Mouse (Mus musculus) forebrain, postnatal 0 days (tissue): ENCODE measurements around the gene Map4. TPM values are rescaled to one million over a fixed set of nuclear protein-coding genes. Genes with fewer than 3 reads are reported as not detected.
"Not testable (repeated sequence)": the region's sequence is repeated elsewhere in the genome, so short reads cannot be mapped to it uniquely, and the experiment has no call there.

Source experiments
- ATAC-seq: fragments of 200-750 bp; cut with Nextera tagmentation; 2 replicates; pipeline ENCODE4 v1.8.0; 2017; ENCODE audit warnings: mild to moderate bottlenecking, moderate library complexity
- DNase-seq: peaks from one replicate; pipeline ENCODE4 v3.0.0-alpha.2; 2015
- H3K27ac ChIP-seq: fragments of 300-500 bp; sonication (generic); 2 replicates; pipeline ENCODE4 v1.5.1; 2014; ENCODE audit warnings: low read depth, mild to moderate bottlenecking, antibody characterized with exemption, low read length, moderate library complexity, mixed read lengths
- H3K27me3 ChIP-seq: fragments of 300-500 bp; sonication (generic); 2 replicates; pipeline ENCODE4 v1.6.1; 2014; ENCODE audit warnings: mild to moderate bottlenecking, low read length, mixed read lengths; ENCODE audit not compliant: insufficient read depth
- H3K36me3 ChIP-seq: fragments of 300-500 bp; sonication (generic); 2 replicates; pipeline ENCODE4 v1.6.1; 2014; ENCODE audit warnings: mild to moderate bottlenecking, moderate library complexity; ENCODE audit not compliant: insufficient read depth
- H3K4me1 ChIP-seq: fragments of 300-500 bp; sonication (generic); 2 replicates; pipeline ENCODE4 v1.6.1; 2014; ENCODE audit warnings: antibody characterized with exemption; ENCODE audit not compliant: insufficient read depth
- H3K4me2 ChIP-seq: fragments of 300-500 bp; sonication (generic); 2 replicates; pipeline ENCODE4 v1.6.1; 2014; ENCODE audit warnings: low read depth, mild to moderate bottlenecking, moderate library complexity
- H3K4me3 ChIP-seq: fragments of 300-500 bp; sonication (generic); 2 replicates; pipeline ENCODE4 v1.5.1; 2014; ENCODE audit warnings: low read depth, low read length, mixed read lengths
- H3K9ac ChIP-seq: fragments of 300-500 bp; sonication (generic); 2 replicates; pipeline ENCODE4 v1.6.1; 2014; ENCODE audit warnings: mild to moderate bottlenecking
- H3K9me3 ChIP-seq: fragments of 300-500 bp; sonication (generic); 2 replicates; pipeline ENCODE4 v1.6.1; 2016; ENCODE audit warnings: low read length
- CTCF ChIP-seq: sonication (generic); IDR thresholded peaks from 2 replicates; pipeline ENCODE4 v1.5.1; 2016; ENCODE audit warnings: antibody characterized with exemption, control low read depth, low read depth
- WGBS: fragments of 180-500 bp; shearing (Covaris S2); extraction: QIAGEN DNeasy Blood & Tissue Kit; methylation state at CpG from one replicate; pipeline ENCODE4 v1.1.7; 2014; 5-methylcytosine and 5-hydroxymethylcytosine counted together
- polyA plus RNA-seq: library from polyadenylated mRNA; unstranded; fragments of >200 nt; fragmentation: Nextera tagmentation; extraction: Ambion mirVana; gene quantifications from 2 replicates; pipeline ENCODE4 v1.2.1, GENCODE M21; 2015
- total RNA-seq: library from RNA; depleted of rRNA; stranded (reverse); fragments of >200 nt; gene quantifications from 2 replicates; pipeline ENCODE4 v1.2.3, GENCODE M21; 2014

Map4 gene
- total and polyA plus RNA-seq, 2 experiments from 2014 or later, result 201 to 237 TPM

DNA sequence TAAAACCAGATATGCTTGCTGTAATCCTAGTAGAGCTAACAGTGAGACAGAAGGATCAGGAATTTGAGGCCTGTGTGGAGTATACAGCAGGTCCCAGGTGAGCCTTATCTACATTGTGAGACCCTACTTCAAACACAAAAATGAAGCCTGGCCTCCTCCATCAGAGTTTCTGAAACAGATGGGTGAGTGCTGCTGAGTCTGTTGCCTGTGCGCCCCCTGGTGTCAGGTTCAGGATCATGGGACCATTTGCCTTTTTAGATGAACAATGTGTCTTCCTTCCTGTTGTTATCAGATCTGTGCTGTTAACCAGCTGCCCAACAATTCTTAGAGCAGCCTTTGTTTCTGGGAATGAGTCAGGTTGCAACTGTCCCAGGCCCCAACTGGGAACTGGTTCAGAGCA, 140.6 kb downstream of the Map4 start:
- ATAC-seq, result peak; percentile 82
- DNase-seq, result peak; percentile 87
- peak; percentile 93 for TF ChIP-seq CTCF
- H3K27ac ChIP-seq, result peak overlapping the region; percentile 51; the same call in 1 of the 2 replicates
- no peak overlapping the region for H3K4me3 ChIP-seq
- H3K9ac ChIP-seq, result no peak overlapping the region; the same call in 1 of the 2 replicates
- no peaks in the 10 kb centered on the region for H3K27me3 ChIP-seq
- no peaks in the 10 kb centered on the region for H3K9me3 ChIP-seq
- H3K36me3 ChIP-seq, result peaks cover 78% of the 10 kb centered on the region
- H3K4me2 ChIP-seq, result no peak overlapping the region
- 0% methylated on average over 1 of the region's 1 CpGs for WGBS
- H3K4me1 ChIP-seq, result no peaks in the 10 kb centered on the region

DNA sequence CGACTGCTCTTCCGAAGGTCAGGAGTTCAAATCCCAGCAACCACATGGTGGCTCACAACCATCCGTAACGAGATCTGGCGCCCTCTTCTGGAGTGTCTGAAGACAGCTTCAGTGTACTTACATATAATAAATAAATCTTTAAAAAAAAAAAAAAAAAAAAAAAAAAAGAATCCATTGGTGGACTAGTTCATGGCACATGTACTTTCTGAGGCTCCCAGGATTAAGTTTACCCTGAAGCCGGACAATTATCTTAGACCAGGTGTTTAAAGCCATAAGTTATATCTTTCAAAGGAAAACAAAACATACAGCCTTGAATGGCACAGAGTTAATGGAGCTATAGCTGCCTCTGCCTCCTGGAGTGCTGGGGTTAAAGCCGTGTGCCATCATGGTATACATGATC, 145.2 kb downstream of the Map4 start:
- not testable (repeated sequence) for H3K4me3 ChIP-seq, H3K9ac ChIP-seq, ATAC-seq, H3K4me2 ChIP-seq, DNase-seq, H3K9me3 ChIP-seq, H3K27ac ChIP-seq, H3K27me3 ChIP-seq, H3K4me1 ChIP-seq
- peak; percentile 7; the same call in 1 of the 2 replicates for TF ChIP-seq CTCF
- peaks cover 77% of the 10 kb centered on the region for H3K36me3 ChIP-seq
- WGBS, result 75% methylated on average over 4 of the region's 7 CpGs

DNA sequence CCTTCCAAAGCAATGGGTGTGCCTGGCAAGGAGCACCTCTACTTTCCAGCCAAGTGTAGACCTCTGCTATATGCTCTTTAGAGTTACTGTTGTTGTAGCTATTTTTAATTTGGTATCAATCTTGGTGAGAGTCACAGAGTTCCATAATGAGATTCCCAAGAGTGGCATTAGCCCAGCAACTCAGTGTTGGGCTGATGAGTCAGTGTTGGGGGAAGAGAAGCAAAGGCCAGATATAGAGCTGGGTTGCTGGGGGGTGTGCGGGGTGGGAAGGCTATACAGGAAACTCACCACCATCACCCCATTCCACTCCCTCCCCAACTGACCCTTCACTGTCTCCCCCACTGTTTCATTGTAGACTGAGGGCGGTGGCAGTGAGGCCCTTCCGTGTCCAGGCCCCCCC, 149.8 kb downstream of the Map4 start:
- 75% methylated on average over 3 of the region's 3 CpGs for WGBS
- ATAC-seq, result no peak
- Histone ChIP-seq H3K9ac (no peak overlapping the region), H3K27me3 (no peaks in the 10 kb centered on the region), H3K4me3 (no peak overlapping the region), H3K36me3 (peaks cover 87% of the 10 kb centered on the region), H3K4me1 (no peaks in the 10 kb centered on the region), H3K9me3 (no peaks in the 10 kb centered on the region), H3K27ac (no peak overlapping the region), H3K4me2 (no peak overlapping the region)
- no peak for TF ChIP-seq CTCF
- no peak for DNase-seq

DNA sequence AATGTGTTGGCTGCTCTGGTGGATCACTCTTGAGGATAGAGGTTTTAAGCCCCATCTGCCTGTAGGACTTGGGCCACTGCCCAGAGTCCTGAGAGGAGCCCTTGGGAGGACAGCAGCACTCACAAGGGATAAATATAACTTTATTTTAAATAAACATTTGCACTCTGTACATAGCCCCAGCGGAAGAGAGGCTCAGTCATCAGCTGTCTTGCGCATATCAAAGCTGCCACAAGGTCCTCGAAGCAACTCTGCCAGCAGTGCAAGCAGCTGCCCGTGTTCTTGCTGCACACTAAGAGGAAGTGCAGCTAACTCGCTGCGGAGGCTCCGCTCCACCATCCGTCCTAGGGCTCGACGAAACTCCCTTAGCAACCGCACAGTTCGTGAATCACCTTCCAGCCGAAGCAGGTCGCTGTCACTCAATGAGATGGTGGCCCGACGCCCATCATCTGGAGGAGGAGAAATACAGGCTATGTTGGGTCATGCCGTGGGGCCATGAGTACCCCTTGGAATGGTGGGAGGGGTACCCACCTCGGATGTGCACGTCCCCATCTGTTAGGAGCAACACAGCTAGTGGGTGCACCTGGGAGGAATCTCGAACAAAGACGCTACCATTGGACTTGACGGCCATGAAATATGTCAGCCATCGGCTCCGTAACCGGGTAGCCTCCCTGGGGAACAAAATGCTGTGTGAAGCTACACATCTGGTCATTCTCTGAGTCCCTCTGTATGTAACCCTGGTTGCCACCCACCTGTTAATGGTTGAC, 153.1 kb downstream of the Map4 start:
- TF ChIP-seq CTCF, result no peak

DNA sequence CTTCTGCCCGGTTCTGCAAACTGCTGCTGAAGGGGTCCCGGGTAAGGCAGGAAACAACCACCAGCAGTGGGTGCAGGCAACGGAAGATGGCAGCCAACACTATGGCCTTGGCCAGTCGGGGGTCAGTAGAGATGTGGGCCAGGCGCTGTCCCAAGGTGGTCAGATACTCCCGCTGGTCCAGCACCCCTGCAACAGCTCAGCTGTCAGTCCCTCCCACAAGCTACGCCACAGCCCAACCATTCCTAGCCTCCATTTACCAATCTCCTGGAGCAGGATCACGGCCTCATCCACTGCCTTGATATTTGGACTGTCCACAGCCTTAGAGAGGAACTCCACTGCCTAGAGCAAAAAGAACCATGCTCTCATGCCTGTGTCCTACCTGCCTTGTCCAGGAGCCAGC, 154.4 kb downstream of the Map4 start:
- no peaks in the 10 kb centered on the region for H3K4me1 ChIP-seq
- no peak for ATAC-seq
- no peaks in the 10 kb centered on the region for H3K9me3 ChIP-seq
- H3K36me3 ChIP-seq, result peaks cover 91% of the 10 kb centered on the region
- no peak for TF ChIP-seq CTCF
- WGBS, result 92% methylated on average over 8 of the region's 8 CpGs
- H3K4me3 ChIP-seq, result no peak overlapping the region
- H3K4me2 ChIP-seq, result no peak overlapping the region
- no peak overlapping the region for H3K27ac ChIP-seq
- no peak for DNase-seq
- H3K9ac ChIP-seq, result no peak overlapping the region
- no peaks in the 10 kb centered on the region for H3K27me3 ChIP-seq

More for the DNA sequence above, 153.1 kb downstream of the Map4 start:
- Histone ChIP-seq H3K27ac (no peak overlapping the region), H3K4me3 (no peak overlapping the region), H3K36me3 (peaks cover 92% of the 10 kb centered on the region), H3K4me2 (no peak overlapping the region), H3K9me3 (no peaks in the 10 kb centered on the region), H3K9ac (no peak overlapping the region), H3K4me1 (no peaks in the 10 kb centered on the region), H3K27me3 (no peaks in the 10 kb centered on the region)
- DNase-seq, result peak; percentile 11
- 88% methylated on average over 25 of the region's 25 CpGs for WGBS
- peak; percentile 40 for ATAC-seq

DNA sequence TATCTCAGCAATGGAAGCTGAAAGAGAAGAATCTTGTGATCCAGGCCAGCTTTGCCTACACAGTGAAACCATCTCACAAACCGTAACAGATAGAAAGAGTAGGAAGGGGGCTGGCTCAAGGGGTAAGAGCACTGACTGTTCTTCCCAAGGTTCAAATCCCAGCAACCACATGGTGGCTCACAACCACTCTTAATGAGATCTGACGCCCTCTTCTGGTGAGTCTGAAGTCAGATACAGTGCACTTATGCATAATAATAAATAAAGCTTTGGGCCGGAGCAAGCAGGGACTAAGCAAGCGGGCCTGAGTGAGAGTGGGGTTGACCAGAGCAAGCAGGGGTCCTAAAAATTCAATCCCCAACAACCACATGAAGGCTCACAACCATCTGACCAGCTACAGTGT, 162.0 kb downstream of the Map4 start:
- Histone ChIP-seq H3K9ac (no peak overlapping the region), H3K4me1 (no peaks in the 10 kb centered on the region), H3K27me3 (no peaks in the 10 kb centered on the region), H3K27ac (no peak overlapping the region), H3K9me3 (no peaks in the 10 kb centered on the region), H3K36me3 (peaks cover 78% of the 10 kb centered on the region), H3K4me3 (no peak overlapping the region), H3K4me2 (no peak overlapping the region)
- 0 out of 2 replicates have a peak, but pooled peaks have one; percentile 12 for TF ChIP-seq CTCF
- WGBS, result 80% methylated on average over 4 of the region's 4 CpGs
- ATAC-seq (no peak), DNase-seq (no peak)

DNA sequence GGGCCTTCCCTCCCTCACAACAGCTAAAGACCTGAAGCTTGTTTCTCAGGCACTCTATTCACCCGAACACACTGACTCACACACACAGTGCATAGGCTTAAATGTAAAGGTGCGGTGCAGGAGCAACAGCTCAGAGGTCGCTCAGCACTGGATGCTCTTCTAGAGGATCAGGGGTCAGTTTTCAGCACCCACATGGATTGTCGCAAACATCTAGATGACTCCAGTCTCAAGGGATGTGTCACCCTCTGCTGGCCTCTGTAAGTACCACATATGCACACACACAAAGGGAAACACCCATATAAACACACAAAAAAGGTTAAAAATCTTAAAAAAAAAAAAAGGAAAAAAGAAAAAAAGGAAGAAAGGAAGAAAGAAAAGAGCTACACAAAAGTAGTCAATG, 163.5 kb downstream of the Map4 start:
- 98% methylated on average over 4 of the region's 4 CpGs for WGBS
- no peaks in the 10 kb centered on the region for H3K9me3 ChIP-seq
- TF ChIP-seq CTCF, result no peak

More for the DNA sequence above, 163.5 kb downstream of the Map4 start:
- Histone ChIP-seq H3K4me1 (no peaks in the 10 kb centered on the region), H3K9ac (no peak overlapping the region), H3K36me3 (peaks cover 80% of the 10 kb centered on the region), H3K4me2 (no peak overlapping the region), H3K27me3 (no peaks in the 10 kb centered on the region), H3K4me3 (no peak overlapping the region), H3K27ac (no peak overlapping the region)
- ATAC-seq (no peak), DNase-seq (no peak)
